Mouse (Mus musculus) stomach, embryonic 15.5 days (tissue): Measurements from ENCODE around the gene Olfr646. TPM values are rescaled to one million over a fixed set of nuclear protein-coding genes. Genes with fewer than 3 reads are reported as not detected.

Experiments used
- polyA plus RNA-seq: library from polyadenylated mRNA; unstranded; fragments of >200 nt; fragmentation: Nextera tagmentation; extraction: Ambion mirVana; gene quantifications from 2 replicates; pipeline ENCODE4 v1.2.1, GENCODE M21; 2015

The Olfr646 gene
- polyA plus RNA-seq, 1 experiment from 2014 or later: not detected

Other genes with a start within 250 kb of the Olfr646 start
- gene Olfr66, start 218.6 kb upstream of the Olfr646 start, polyA plus RNA-seq: not detected in 2 replicates
- gene Olfr64, start 210.4 kb upstream of the Olfr646 start, polyA plus RNA-seq: not detected in 2 replicates
- gene Olfr65, start 201.4 kb upstream of the Olfr646 start, polyA plus RNA-seq: not detected in 2 replicates
- gene Olfr631, start 176.0 kb upstream of the Olfr646 start, polyA plus RNA-seq: not detected in 2 replicates
- gene Olfr632, start 170.5 kb upstream of the Olfr646 start, polyA plus RNA-seq: not detected in 2 replicates
- not detected in 2 replicates for gene Olfr633, start 160.4 kb upstream of the Olfr646 start, polyA plus RNA-seq
- gene Olfr635, start 133.7 kb upstream of the Olfr646 start, polyA plus RNA-seq: not detected in 2 replicates
- not detected in 2 replicates for gene Olfr638, start 106.1 kb upstream of the Olfr646 start, polyA plus RNA-seq
- gene Olfr639, start 87.6 kb upstream of the Olfr646 start, polyA plus RNA-seq: not detected in 2 replicates
- gene Olfr640, start 79.3 kb upstream of the Olfr646 start, polyA plus RNA-seq: not detected in 2 replicates
- gene Olfr641, start 69.4 kb upstream of the Olfr646 start, polyA plus RNA-seq: not detected in 2 replicates
- gene Olfr642, start 52.2 kb upstream of the Olfr646 start, polyA plus RNA-seq: not detected in 2 replicates
- not detected in 2 replicates for gene 4930516K23Rik, start 43.4 kb upstream of the Olfr646 start, polyA plus RNA-seq
- gene Olfr644, start 33.0 kb upstream of the Olfr646 start, polyA plus RNA-seq: not detected in 2 replicates
- gene Olfr645, start 19.4 kb upstream of the Olfr646 start, polyA plus RNA-seq: not detected in 2 replicates
- gene Ubqln5, start 25.0 kb downstream of the Olfr646 start, polyA plus RNA-seq: not detected in 2 replicates
- not detected in 2 replicates for gene Olfr643, start 32.5 kb downstream of the Olfr646 start, polyA plus RNA-seq
- gene Ubqln3, start 38.4 kb downstream of the Olfr646 start, polyA plus RNA-seq: not detected in 2 replicates
- gene Ubqlnl, start 45.7 kb downstream of the Olfr646 start, polyA plus RNA-seq: not detected in 2 replicates
- not detected in 2 replicates for gene Olfm5, start 60.0 kb downstream of the Olfr646 start, polyA plus RNA-seq
- 0.24 and 0.26 TPM in 2 replicates for gene Olfr648, start 78.5 kb downstream of the Olfr646 start, polyA plus RNA-seq
- gene Olfr649, start 91.1 kb downstream of the Olfr646 start, polyA plus RNA-seq: not detected in 2 replicates
- gene Trim6, start 113.9 kb downstream of the Olfr646 start, polyA plus RNA-seq: 0.97 and 1.1 TPM in 2 replicates
- 2.1 and 2.4 TPM in 2 replicates for gene Trim34a, start 139.6 kb downstream of the Olfr646 start, polyA plus RNA-seq
- gene Trim5, start 183.2 kb downstream of the Olfr646 start, polyA plus RNA-seq: 0.50 and 0.61 TPM in 2 replicates
- 6.2 TPM in 2 replicates for gene Trim12a, start 210.6 kb downstream of the Olfr646 start, polyA plus RNA-seq
- 0.06 TPM in 1 of 2 replicates, not detected in the other for gene Trim34b, start 224.6 kb downstream of the Olfr646 start, polyA plus RNA-seq
- gene Trim12c, start 248.5 kb downstream of the Olfr646 start, polyA plus RNA-seq: 2.4 and 2.5 TPM in 2 replicates